Comparison of ENCODE assay signal across 8 mouse cellular contexts in genomic region chr7:44553826-44554225, GRCm38 (mm10). TPM values are rescaled to one million over a fixed set of nuclear protein-coding genes. Genes with fewer than 3 reads are reported as not detected.
DNase-seq lines count a peak whose midpoint lies in the region; ATAC-seq lines count a peak whose summit lies in the region.

TSS of gene Nr1h2 (minus strand) at chr7:44553951.

- under 1% methylated on average over 22 of the region's 22 CpGs for WGBS in lung, embryonic 16.5 days

- peaks cover 9% of the 10 kb centered on the region; the same call in 1 of the 2 replicates for H3K4me1 ChIP-seq in lung, embryonic 16.5 days (replicated peaks; ENCODE audit: control insufficient read depth, insufficient read depth, low read length)

- no peaks in the 10 kb centered on the region for H3K9me3 ChIP-seq in lung, embryonic 16.5 days (ENCODE audit: control insufficient read depth, low read length)

- H3K27me3 ChIP-seq in lung, embryonic 16.5 days (ENCODE audit: control insufficient read depth, insufficient read depth, low read depth, low read length) = no peaks in the 10 kb centered on the region

- ATAC-seq in hematopoietic stem cell, adult 5-6 weeks (replicated peaks in 1 of 2; ENCODE audit: insufficient read depth in 1 of 2, low FRiP score in 2 of 2, low TSS enrichment in 1 of 2, low read depth in 1 of 2, poor library complexity in 2 of 2, severe bottlenecking in 2 of 2) = peak; percentile 73 to 77
- peak; percentile 89 for ATAC-seq in lung, embryonic 16.5 days (ENCODE audit: low read depth)

- peak within 1 kb of the TSS; percentile 100 for H3K27ac ChIP-seq in lung, embryonic 16.5 days (ENCODE audit: low read length)

- H3K4me2 ChIP-seq in lung, embryonic 16.5 days (ENCODE audit: low read depth, low read length) = peak within 1 kb of the TSS; percentile 77

- H3K36me3 ChIP-seq in lung, embryonic 16.5 days (ENCODE audit: control insufficient read depth, insufficient read depth, low read length) = peaks cover 28% of the 10 kb centered on the region

- DNase-seq in MEL-GATA-1-ER (ENCODE audit: extremely low read depth, low read depth) = peak; percentile 82
- DNase-seq in cerebellum, adult 8-10 months = peak; percentile 92
- peak; percentile 96 for DNase-seq in forelimb bud, embryonic 11.5 days (ENCODE audit: low read depth, low spot score)
- DNase-seq in layer of hippocampus, adult 9-10 months (ENCODE audit: low spot score) = peak; percentile 79
- DNase-seq in ovary, postnatal 10 days (ENCODE audit: low spot score) = peak; percentile 75
- DNase-seq in thymus, postnatal 10 days (ENCODE audit: low spot score in 2 of 2) = peak; percentile 95 to 97

- peak within 1 kb of the TSS; percentile 82 for H3K9ac ChIP-seq in lung, embryonic 16.5 days (ENCODE audit: low read length)

- peak within 1 kb of the TSS; percentile 85 for H3K4me3 ChIP-seq in lung, embryonic 16.5 days (ENCODE audit: low read length)

RNA-seq across cellular contexts. Expression of gene Nr1h2, which starts in this region (rescaled TPM):
- total RNA-seq in hematopoietic stem cell, adult 5-6 weeks (2017) = 80.0 and 105 TPM in 2 replicates
- polyA plus RNA-seq in lung, embryonic 16.5 days (2015; fragmentation: Nextera tagmentation; extraction: Ambion mirVana) = 86.2 and 87.0 TPM in 2 replicates

Comparison
In these comparisons a context has a peak if more than half of its experiments do, and no peak if none do; other contexts are left out.
1. Peak in every context shown above with its lines: DNase-seq, ATAC-seq, H3K4me3 ChIP-seq and H3K27ac ChIP-seq.